Mouse (Mus musculus) bone marrow, adult 2 months (tissue): Measurements from ENCODE around the gene Cd200r1.

ENCODE experiments used
- CTCF ChIP-seq: fragments of 200-500 bp; IDR thresholded peaks from 2 replicates; pipeline ENCODE4 v1.5.1; 2011; ENCODE audit warnings: low read length, control low read depth; ENCODE audit not compliant: control insufficient read depth, insufficient read depth
- POLR2A ChIP-seq: fragments of 200-500 bp; IDR thresholded peaks from 2 replicates; pipeline ENCODE4 v1.6.1; 2011; ENCODE audit warnings: low read depth, mild to moderate bottlenecking, control low read depth, low read length, borderline replicate concordance; ENCODE audit not compliant: control insufficient read depth

DNA sequence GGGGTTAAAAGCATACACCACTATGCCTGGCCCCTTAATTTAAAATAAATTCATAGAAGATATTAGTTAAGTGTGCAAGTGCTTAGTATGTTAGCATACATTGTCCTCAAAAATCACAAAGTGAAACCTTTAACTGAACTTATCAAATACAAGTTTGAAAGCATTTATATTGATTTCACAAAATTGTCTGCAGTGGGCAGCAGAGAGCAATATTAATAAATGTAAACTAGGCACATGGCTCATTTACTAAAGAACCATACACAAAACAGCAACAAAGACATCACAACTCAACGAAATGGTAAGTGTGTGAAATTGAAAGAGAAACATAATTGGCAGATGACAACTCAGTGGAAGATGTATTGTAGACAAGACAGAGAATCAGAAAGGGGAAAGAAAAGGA is 3.7 kb upstream of the Cd200r1 start:
- TF ChIP-seq POLR2A (no peak), CTCF (no peak)
